Mouse (Mus musculus) liver, adult (tissue): ENCODE results near the gene Hist1h2ak.

Source experiments
- GATA4 ChIP-seq: IDR thresholded peaks from 2 replicates; pipeline ENCODE4 v1.6.1; 2014; ENCODE audit warnings: mild to moderate bottlenecking, low read length; ENCODE audit not compliant: insufficient replicate concordance

Gene Hist1h2ak

GRCm38 (mm10) chr13:21714725-21715124 lies 38.9 kb downstream of the Hist1h2ak start:
- no peak for TF ChIP-seq GATA4

GRCm38 (mm10) chr13:21711698-21712097 lies 41.9 kb downstream of the Hist1h2ak start:
- no peak for TF ChIP-seq GATA4

- TF ChIP-seq GATA4: no peak
These were observed 42.7 kb downstream of the Hist1h2ak start for GRCm38 (mm10) chr13:21710821-21711525.

DNA sequence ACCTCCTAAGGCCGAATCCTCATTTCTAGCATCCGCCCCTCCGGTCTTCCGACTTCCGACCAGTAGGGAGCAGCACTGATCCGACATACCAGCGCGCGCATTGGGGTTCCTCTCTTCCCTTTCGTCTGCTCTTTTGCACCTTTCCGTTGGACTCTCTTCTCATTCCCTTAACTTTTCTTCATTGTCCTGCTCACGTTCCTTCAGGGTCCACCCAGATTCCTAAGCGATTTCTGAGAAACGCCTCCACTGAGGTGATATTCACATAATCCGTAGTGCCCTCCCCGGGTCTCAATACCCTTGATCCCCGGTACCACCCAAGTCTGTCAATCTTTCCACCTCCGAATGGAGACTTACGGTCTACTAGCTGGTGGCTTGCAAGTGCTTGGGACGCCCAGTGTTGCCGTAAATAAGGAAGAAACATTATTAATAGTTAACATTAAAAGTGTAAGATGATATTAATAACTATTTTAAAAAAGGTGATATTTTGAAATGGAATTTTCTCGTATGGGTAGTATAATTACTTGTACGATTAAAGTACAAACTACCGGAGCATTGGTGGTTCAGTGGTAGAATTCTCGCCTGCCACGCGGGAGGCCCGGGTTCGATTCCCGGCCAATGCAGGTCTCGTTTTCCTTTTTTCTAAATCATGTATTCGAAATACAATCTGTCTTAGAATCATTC lies 43.5 kb downstream of the Hist1h2ak start:
- no peak for TF ChIP-seq GATA4

GRCm38 (mm10) chr13:21706669-21707068 lies 47.0 kb downstream of the Hist1h2ak start:
- no peak for TF ChIP-seq GATA4
